Mouse (Mus musculus) ES-E14 (cell line): ENCODE data around the gene Calhm6. TPM values are rescaled to one million over a fixed set of nuclear protein-coding genes. Genes with fewer than 3 reads are reported as not detected.

Experiments used
- DNase-seq: peaks from one replicate; pipeline ENCODE4 v3.0.0-alpha.2; 2013; ENCODE audit warnings: low read depth, low spot score
- H3K27ac ChIP-seq: 2 replicates; pipeline ENCODE4 v1.5.1; 2012; ENCODE audit warnings: low read depth, mild to moderate bottlenecking, low read length, moderate library complexity, mixed read lengths; ENCODE audit not compliant: poor library complexity, insufficient read depth, severe bottlenecking
- H3K36me3 ChIP-seq: 2 replicates; pipeline ENCODE4 v1.6.1; 2012; ENCODE audit warnings: mild to moderate bottlenecking, low read length, moderate library complexity, mixed read lengths; ENCODE audit not compliant: control insufficient read depth, poor library complexity, insufficient read depth, severe bottlenecking
- H3K4me1 ChIP-seq, 2 experiments: fragments of 150-350 bp in 1 of 2; sonication (generic) in 1 of 2; 2 replicates each; pipeline ENCODE4 v1.6.1; 2012; ENCODE audit warnings: low read length in 2 of 2, mild to moderate bottlenecking in 1 of 2, mixed read lengths in 1 of 2; ENCODE audit not compliant: control insufficient read depth in 2 of 2, insufficient read depth in 2 of 2, poor library complexity in 1 of 2
- H3K4me3 ChIP-seq, 2 experiments: fragments of 150-350 bp in 1 of 2; sonication (generic) in 1 of 2; 2 replicates each; pipeline ENCODE4 v1.5.1; 2012; ENCODE audit warnings: low read length in 2 of 2, low read depth in 1 of 2, mild to moderate bottlenecking in 1 of 2, mixed read lengths in 1 of 2; ENCODE audit not compliant: insufficient read depth in 1 of 2, poor library complexity in 1 of 2, severe bottlenecking in 1 of 2
- H3K9ac ChIP-seq: 2 replicates; pipeline ENCODE4 v1.6.1; 2012; ENCODE audit warnings: low read depth, mild to moderate bottlenecking, low read length, mixed read lengths; ENCODE audit not compliant: poor library complexity, insufficient read depth, severe bottlenecking
- H3K9me3 ChIP-seq: fragments of 150-350 bp; sonication (generic); 2 replicates; pipeline ENCODE4 v1.6.1; 2012; ENCODE audit warnings: low read depth, mild to moderate bottlenecking, low read length; ENCODE audit not compliant: control insufficient read depth, insufficient read depth
- CHD2 ChIP-seq: IDR thresholded peaks from 2 replicates; pipeline ENCODE4 v1.6.1; 2014; ENCODE audit warnings: mild to moderate bottlenecking, low read depth, low read length, inconsistent platforms
- HCFC1 ChIP-seq: IDR thresholded peaks from 2 replicates; pipeline ENCODE4 v1.6.1; 2012; ENCODE audit warnings: low read length, inconsistent platforms, borderline replicate concordance; ENCODE audit not compliant: insufficient read depth
- MAFK ChIP-seq: IDR thresholded peaks from 2 replicates; pipeline ENCODE4 v1.6.1; 2014; ENCODE audit warnings: mild to moderate bottlenecking, low read depth, low read length, inconsistent platforms; ENCODE audit not compliant: insufficient read depth
- ZC3H11A ChIP-seq: IDR thresholded peaks from 2 replicates; pipeline ENCODE4 v1.6.1; 2012; ENCODE audit warnings: low read depth, mild to moderate bottlenecking, inconsistent platforms, low read length, borderline replicate concordance
- ZNF384 ChIP-seq: IDR thresholded peaks from 2 replicates; pipeline ENCODE4 v1.6.1; 2012; ENCODE audit warnings: low read depth, low read length, inconsistent platforms
- in situ Hi-C, 2 experiments: fragments of 600-800 bp; cut with MboI; formaldehyde crosslinking; loops; one replicate each; pipeline ENCODE4 v1.15.1; 2025; ENCODE audit warnings: low sequenced_read_pairs in 2 of 2, inconsistent platforms in 1 of 2; ENCODE audit not compliant: unreplicated experiment in 2 of 2
- total RNA-seq: library from RNA; depleted of rRNA; stranded (reverse); fragments of 300-350 nt; gene quantifications from 2 replicates; pipeline ENCODE4 v1.2.3, GENCODE M21; 2012; rRNA removed

Calhm6 gene
- 2.1 and 2.3 TPM in 2 replicates for total RNA-seq

DNA sequence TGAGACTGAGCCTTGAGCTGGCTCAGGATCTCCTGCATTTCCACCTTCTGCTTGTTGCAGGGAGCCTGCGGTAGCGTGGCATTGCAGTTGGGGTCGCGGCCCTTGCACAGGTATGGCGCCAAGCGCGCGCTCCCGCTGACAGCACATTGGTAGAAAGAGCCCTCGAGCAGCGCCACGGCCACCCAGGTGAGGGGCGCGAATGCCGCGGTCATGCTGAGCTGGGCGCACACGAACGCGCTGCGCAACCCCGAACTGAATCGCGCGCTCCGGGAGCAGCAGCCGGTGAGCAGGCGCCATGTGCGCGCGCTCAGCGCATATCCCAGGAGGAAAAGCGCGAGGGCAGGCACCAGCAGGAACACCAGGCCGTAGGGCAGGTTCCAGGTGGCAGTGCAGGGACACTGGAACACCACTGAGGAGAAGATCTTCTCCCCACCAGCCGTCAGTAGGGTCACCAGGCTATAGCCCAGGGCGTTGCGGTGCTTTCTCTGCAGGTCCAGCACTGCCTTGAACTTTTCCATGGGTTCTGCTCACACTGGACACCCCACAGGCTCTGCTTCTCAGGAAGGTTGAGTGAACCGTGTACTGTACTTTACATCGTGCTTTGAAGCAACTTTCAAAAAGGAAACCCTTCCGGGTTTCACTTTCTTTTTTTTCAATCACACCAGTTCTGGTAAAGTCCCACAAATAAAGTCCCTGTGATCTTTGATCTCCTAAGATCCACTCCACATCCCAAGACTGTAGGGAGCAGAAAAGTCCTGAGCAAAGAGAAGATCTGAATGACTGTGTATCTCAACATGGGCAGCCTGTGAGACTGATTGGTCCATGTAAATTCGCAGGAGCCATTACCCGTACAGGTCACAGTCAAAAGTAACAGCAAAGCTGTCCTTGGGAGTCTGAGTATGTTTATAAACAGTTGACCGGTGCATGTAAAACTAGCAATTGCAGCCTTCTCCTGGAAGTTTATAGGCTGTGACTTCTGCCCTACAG lies at the start of gene Calhm6:
Gene Calhm6, minus strand, starts transcription at position 593 of the 987 bp plus-strand sequence.
- no peaks in the 10 kb centered on the region for H3K36me3 ChIP-seq
- H3K27ac ChIP-seq: no peak within 1 kb of the TSS
- H3K9me3 ChIP-seq: no peaks in the 10 kb centered on the region
- H3K4me3 ChIP-seq: peak within 1 kb of the TSS; percentile 51 to 66
- in situ Hi-C loops: no loop called here
- peak within 1 kb of the TSS; percentile 8 for H3K9ac ChIP-seq
- DNase-seq: peak; percentile 48
- TF ChIP-seq ZNF384: no peak
- peak; percentile 22; the same call in 1 of the 2 replicates for TF ChIP-seq HCFC1
- H3K4me1 ChIP-seq: peaks cover 0 to 2% of the 10 kb centered on the region in 2 experiments; a peak in 1 of 4 replicates

DNA sequence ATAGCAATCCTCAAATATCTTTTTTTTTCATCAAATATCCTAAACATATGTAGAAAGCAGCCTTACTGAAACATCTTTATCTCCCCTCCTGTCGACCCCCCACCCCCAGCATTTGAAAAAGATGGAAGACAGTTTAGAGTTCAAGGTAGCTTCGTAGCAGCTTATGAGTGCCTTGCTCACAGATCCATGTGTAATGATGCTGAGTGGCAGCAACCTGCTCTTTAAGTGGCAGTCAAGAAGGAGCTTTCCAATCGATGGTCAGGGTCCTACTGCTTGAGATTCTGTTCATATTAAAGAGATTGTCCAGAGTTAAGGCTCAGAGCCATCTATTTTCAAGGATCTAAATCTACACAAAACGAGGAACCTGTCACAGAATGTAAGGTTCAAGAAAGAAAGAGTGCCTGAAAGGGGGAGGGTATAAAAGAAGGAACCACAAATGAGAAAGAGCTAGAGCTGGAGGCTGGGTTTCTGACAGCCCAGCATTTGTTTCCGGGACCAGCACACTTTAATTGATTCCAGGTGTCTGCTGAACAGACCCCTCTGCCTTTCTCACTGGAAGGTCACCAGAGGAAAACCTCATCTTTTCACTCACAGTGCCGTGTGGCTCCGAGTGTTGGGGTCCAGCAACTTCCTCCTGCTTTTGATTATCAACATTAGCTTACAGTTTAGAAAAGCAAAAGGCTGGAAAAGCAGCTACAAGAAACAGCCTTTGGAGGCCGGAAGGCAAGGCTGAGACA lies 48.3 kb upstream of the Calhm6 start:
- H3K27ac ChIP-seq: no peak overlapping the region
- H3K9me3 ChIP-seq: no peaks in the 10 kb centered on the region
- in situ Hi-C loops: no loop called here
- no peak overlapping the region for H3K4me3 ChIP-seq
- H3K4me1 ChIP-seq: no peaks in the 10 kb centered on the region; a peak in 1 of 4 replicates
- peaks cover 2% of the 10 kb centered on the region for H3K36me3 ChIP-seq
- no peak for DNase-seq
- TF ChIP-seq ZC3H11A (no peak), MAFK (no peak), HCFC1 (no peak), ZNF384 (no peak), CHD2 (no peak)
- no peak overlapping the region for H3K9ac ChIP-seq

DNA sequence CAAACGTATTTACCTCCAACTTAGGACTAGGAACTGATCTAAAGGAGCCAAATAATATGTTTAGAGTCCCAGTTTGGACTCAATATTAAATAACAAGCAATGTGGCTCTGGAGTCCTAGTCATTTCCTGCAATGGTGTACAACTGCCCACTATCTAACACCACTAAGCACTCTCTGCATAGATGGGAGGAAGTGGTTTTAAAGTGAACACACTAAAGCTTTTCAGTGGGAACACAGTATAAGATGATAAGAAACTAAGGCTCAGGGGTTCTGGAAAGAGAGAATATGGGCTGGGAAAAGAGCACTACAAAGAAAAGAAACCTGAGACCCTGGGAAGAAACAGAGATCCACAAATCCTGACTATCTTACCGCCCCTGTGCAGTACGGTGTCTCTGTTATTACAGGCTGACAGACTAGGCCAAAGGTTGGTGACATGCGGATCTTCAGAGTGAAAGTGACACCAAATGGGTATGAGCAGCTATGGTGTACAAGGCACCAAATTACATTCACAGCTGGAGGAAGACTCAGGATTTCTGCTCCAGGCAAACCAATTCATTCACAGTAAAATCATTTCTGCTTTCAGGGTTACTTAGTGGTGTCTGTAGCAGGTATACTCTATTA lies 45.0 kb upstream of the Calhm6 start:
- H3K27ac ChIP-seq: no peak overlapping the region
- no peaks in the 10 kb centered on the region; the same call in 1 of the 2 replicates for H3K36me3 ChIP-seq
- no peaks in the 10 kb centered on the region for H3K9me3 ChIP-seq
- no peak overlapping the region for H3K9ac ChIP-seq
- no peaks in the 10 kb centered on the region; a peak in 1 of 4 replicates for H3K4me1 ChIP-seq
- TF ChIP-seq ZC3H11A (no peak), HCFC1 (no peak), CHD2 (no peak), ZNF384 (no peak), MAFK (no peak)
- in situ Hi-C loops: no loop called here
- H3K4me3 ChIP-seq: no peak overlapping the region
- no peak for DNase-seq

DNA sequence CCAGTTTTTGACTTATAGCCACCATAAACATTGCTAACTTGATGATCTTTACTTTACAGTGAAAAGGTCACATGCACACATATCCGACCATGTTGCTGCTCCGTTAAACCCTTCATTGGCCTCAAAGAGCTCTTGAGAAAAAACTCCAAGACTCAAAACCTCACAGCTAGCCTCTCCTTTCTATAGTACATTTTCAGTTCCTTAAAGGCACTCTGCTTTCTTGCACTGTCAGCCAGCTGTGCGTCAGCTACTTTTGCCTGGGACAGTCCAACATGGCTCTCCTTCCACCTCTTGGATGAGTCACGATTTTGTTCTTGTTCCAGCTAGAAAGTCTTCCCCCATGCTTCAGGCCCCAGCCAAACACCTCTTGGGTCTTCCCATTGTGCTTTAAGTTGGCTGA lies 43.9 kb upstream of the Calhm6 start:
- Histone ChIP-seq H3K9ac (no peak overlapping the region), H3K4me3 (no peak overlapping the region), H3K9me3 (no peaks in the 10 kb centered on the region), H3K36me3 (no peaks in the 10 kb centered on the region), H3K27ac (no peak overlapping the region), H3K4me1 (no peaks in the 10 kb centered on the region; a peak in 1 of 4 replicates)
- in situ Hi-C loops: no loop called here
- no peak for DNase-seq
- TF ChIP-seq ZNF384: no peak
